Mouse (Mus musculus) cerebellum, adult 8-10 months (tissue): Measurements from ENCODE around the gene Tbc1d10c.
A peak's percentile ranks its signal among the peaks of the same experiment; 100 is the strongest.

ENCODE experiments used
- DNase-seq: peaks from one replicate; pipeline ENCODE4 v3.0.0; 2022

Tbc1d10c gene

GRCm38 (mm10) chr19:4190831-4191334 lies at the start of gene Tbc1d10c:
TSS of gene Tbc1d10c (minus strand) at chr19:4191284.
- DNase-seq = no peak

- no peak for DNase-seq
Observed at GRCm38 (mm10) chr19:4240247-4240668, 49.2 kb upstream of the Tbc1d10c start.

- no peak for DNase-seq
Observed at GRCm38 (mm10) chr19:4234548-4234947, 43.5 kb upstream of the Tbc1d10c start.

GRCm38 (mm10) chr19:4232651-4233050 lies 41.6 kb upstream of the Tbc1d10c start:
- no peak for DNase-seq

- no peak for DNase-seq
Observed at GRCm38 (mm10) chr19:4232186-4232572, 41.1 kb upstream of the Tbc1d10c start.

GRCm38 (mm10) chr19:4231253-4232185 lies 40.4 kb upstream of the Tbc1d10c start, which contains the start of gene Pold4:
TSS of gene Pold4 (plus strand) at chr19:4231899.
- DNase-seq = peak; percentile 98

GRCm38 (mm10) chr19:4230415-4230814 lies 39.3 kb upstream of the Tbc1d10c start:
- DNase-seq = no peak

- DNase-seq = no peak
Observed at GRCm38 (mm10) chr19:4229451-4230076, 38.5 kb upstream of the Tbc1d10c start.

- no peak for DNase-seq
Observed at GRCm38 (mm10) chr19:4228891-4229290, 37.8 kb upstream of the Tbc1d10c start.

- DNase-seq = peak; percentile 72
Observed at GRCm38 (mm10) chr19:4227894-4228678, 37.0 kb upstream of the Tbc1d10c start.

- no peak for DNase-seq
Observed at GRCm38 (mm10) chr19:4227446-4227845, 36.4 kb upstream of the Tbc1d10c start.

- DNase-seq = no peak
Observed at GRCm38 (mm10) chr19:4226779-4227178, 35.7 kb upstream of the Tbc1d10c start.

GRCm38 (mm10) chr19:4222165-4222564 lies 31.1 kb upstream of the Tbc1d10c start:
- DNase-seq = no peak

GRCm38 (mm10) chr19:4220957-4221743 lies 30.1 kb upstream of the Tbc1d10c start:
- no peak for DNase-seq

- DNase-seq = no peak
Observed at GRCm38 (mm10) chr19:4220416-4220815, 29.3 kb upstream of the Tbc1d10c start.

- DNase-seq = no peak
Observed at GRCm38 (mm10) chr19:4219943-4220342, 28.9 kb upstream of the Tbc1d10c start.

GRCm38 (mm10) chr19:4218784-4219183 lies 27.7 kb upstream of the Tbc1d10c start:
- DNase-seq = no peak

- no peak for DNase-seq
Observed at GRCm38 (mm10) chr19:4218293-4218692, 27.2 kb upstream of the Tbc1d10c start.

- DNase-seq = no peak
Observed at GRCm38 (mm10) chr19:4217855-4218254, 26.8 kb upstream of the Tbc1d10c start.

GRCm38 (mm10) chr19:4217140-4217539 lies 26.1 kb upstream of the Tbc1d10c start:
- no peak for DNase-seq

- no peak for DNase-seq
Observed at GRCm38 (mm10) chr19:4216041-4216685, 25.1 kb upstream of the Tbc1d10c start.

GRCm38 (mm10) chr19:4215451-4215840 lies 24.4 kb upstream of the Tbc1d10c start:
- DNase-seq = no peak
